Comparison of ENCODE assay signal across 8 mouse cellular contexts in genomic region chr13:20182239-20182825, GRCm38 (mm10).
A peak's percentile ranks its signal among the peaks of the same experiment; 100 is the strongest.
DNase-seq lines count a peak whose midpoint lies in the region; ATAC-seq lines count a peak whose summit lies in the region.

No protein-coding gene starts in this region.

- peaks cover 23% of the 10 kb centered on the region for H3K4me1 ChIP-seq in limb, embryonic 15.5 days

- no peak overlapping the region for H3K4me3 ChIP-seq in limb, embryonic 15.5 days

- H3K9me3 ChIP-seq in limb, embryonic 15.5 days, result no peaks in the 10 kb centered on the region

- no peak for ATAC-seq in limb, embryonic 15.5 days (ENCODE audit: insufficient number of reproducible peaks, low FRiP score, low TSS enrichment, low read depth)
- ATAC-seq in activated CD4-positive, CD25-positive, alpha-beta regulatory T cell, adult 4 months, result no peak

- no peaks in the 10 kb centered on the region for H3K27me3 ChIP-seq in limb, embryonic 15.5 days

- intact Hi-C loops in heart, postnatal 14 days (cut with DNase I), result loop anchor here (5.0 kb wide), 4 partner anchors 35 to 90 kb away; no protein-coding TSS in a partner anchor

- no peaks in the 10 kb centered on the region for H3K36me3 ChIP-seq in limb, embryonic 15.5 days

- no peak overlapping the region for H3K4me2 ChIP-seq in limb, embryonic 15.5 days

- no peak overlapping the region for H3K9ac ChIP-seq in limb, embryonic 15.5 days

- WGBS in limb, embryonic 15.5 days, result 66% methylated on average over 6 of the region's 6 CpGs

- DNase-seq in adrenal gland, adult 2 months, result peak; percentile 47
- no peak for DNase-seq in adrenal gland, postnatal 25 days
- DNase-seq in retina, postnatal 1 day, result peak; percentile 43
- DNase-seq in retina, embryonic 14.5 days (ENCODE audit: low spot score), result no peak
- peak; percentile 57 to 66 for DNase-seq in heart, postnatal 14 days
- DNase-seq in thymus, postnatal 4 days, result no peak

- H3K27ac ChIP-seq in limb, embryonic 15.5 days, result peak overlapping the region; percentile 51

Comparison
In these comparisons a context has a peak if more than half of its experiments do, and no peak if none do; other contexts are left out.
1. DNase-seq: peak in adrenal gland, adult 2 months (single experiment), retina, postnatal 1 day (single experiment) and heart, postnatal 14 days (2 of 2); none in adrenal gland, postnatal 25 days (single experiment), retina, embryonic 14.5 days (single experiment) and thymus, postnatal 4 days (single experiment).